Mouse (Mus musculus) midbrain, postnatal 0 days (tissue): Measurements from ENCODE around the gene Cebpg. TPM values are rescaled to one million over a fixed set of nuclear protein-coding genes. Genes with fewer than 3 reads are reported as not detected.
A peak's percentile ranks its signal among the peaks of the same experiment; 100 is the strongest.

Source experiments
- ATAC-seq: fragments of 200-750 bp; cut with Nextera tagmentation; 2 replicates; pipeline ENCODE4 v1.8.0; 2017; ENCODE audit warnings: moderate number of reproducible peaks, mild to moderate bottlenecking, moderate TSS enrichment, moderate library complexity; ENCODE audit not compliant: low FRiP score
- DNase-seq: peaks from one replicate; pipeline ENCODE4 v3.0.0-alpha.2; 2015; ENCODE audit warnings: low spot score
- H3K27ac ChIP-seq: fragments of 300-500 bp; sonication (generic); 2 replicates; pipeline ENCODE4 v1.5.1; 2014; ENCODE audit warnings: low read depth, mild to moderate bottlenecking, low read length, mixed read lengths
- H3K27me3 ChIP-seq: fragments of 300-500 bp; sonication (generic); 2 replicates; pipeline ENCODE4 v1.6.1; 2014; ENCODE audit warnings: low read length, control low read depth, mixed read lengths; ENCODE audit not compliant: insufficient read depth
- H3K36me3 ChIP-seq: fragments of 300-500 bp; sonication (generic); 2 replicates; pipeline ENCODE4 v1.6.1; 2014; ENCODE audit warnings: low read length, control low read depth, mixed read lengths; ENCODE audit not compliant: insufficient read depth
- H3K4me1 ChIP-seq: fragments of 300-500 bp; sonication (generic); 2 replicates; pipeline ENCODE4 v1.6.1; 2014; ENCODE audit warnings: mild to moderate bottlenecking, control low read depth, antibody characterized with exemption, low read length, mixed read lengths; ENCODE audit not compliant: insufficient read depth
- H3K4me2 ChIP-seq: fragments of 300-500 bp; sonication (generic); 2 replicates; pipeline ENCODE4 v1.6.1; 2014; ENCODE audit warnings: low read depth, mild to moderate bottlenecking, low read length, mixed read lengths; ENCODE audit not compliant: poor library complexity, severe bottlenecking
- H3K4me3 ChIP-seq: fragments of 300-500 bp; sonication (generic); 2 replicates; pipeline ENCODE4 v1.5.1; 2014; ENCODE audit warnings: low read depth, mild to moderate bottlenecking, low read length, moderate library complexity
- H3K9ac ChIP-seq: fragments of 300-500 bp; sonication (generic); replicated peaks from 2 replicates; pipeline ENCODE4 v1.6.1; 2014; ENCODE audit warnings: mild to moderate bottlenecking, low read length, moderate library complexity, mixed read lengths; ENCODE audit not compliant: poor library complexity, severe bottlenecking
- H3K9me3 ChIP-seq: fragments of 300-500 bp; sonication (generic); 2 replicates; pipeline ENCODE4 v1.6.1; 2016; ENCODE audit warnings: low read length, control low read depth
- CTCF ChIP-seq: IDR thresholded peaks from 2 replicates; pipeline ENCODE4 v1.5.1; 2016; ENCODE audit warnings: antibody characterized with exemption, mild to moderate bottlenecking
- WGBS: fragments of 180-500 bp; shearing (Covaris S2); extraction: QIAGEN DNeasy Blood & Tissue Kit; methylation state at CpG from one replicate; pipeline ENCODE4 v1.1.7; 2014; 5-methylcytosine and 5-hydroxymethylcytosine counted together
- polyA plus RNA-seq: library from polyadenylated mRNA; unstranded; fragments of >200 nt; fragmentation: Nextera tagmentation; extraction: Ambion mirVana; gene quantifications from 2 replicates; pipeline ENCODE4 v1.2.1, GENCODE M21; 2015
- total RNA-seq: library from RNA; depleted of rRNA; stranded (reverse); fragments of >200 nt; gene quantifications from 2 replicates; pipeline ENCODE4 v1.2.3, GENCODE M21; 2014

Cebpg gene
- total and polyA plus RNA-seq, 2 experiments from 2014 or later, result 12.8 to 13.9 TPM

- no peaks in the 10 kb centered on the region for H3K27me3 ChIP-seq
- no peak overlapping the region for H3K4me2 ChIP-seq
- H3K9ac ChIP-seq, result no peak overlapping the region
- H3K9me3 ChIP-seq, result no peaks in the 10 kb centered on the region
- WGBS, result 92% methylated on average over 9 of the region's 9 CpGs
- DNase-seq, result no peak
- H3K27ac ChIP-seq, result no peak overlapping the region
- peaks cover 19% of the 10 kb centered on the region; the same call in 1 of the 2 replicates for H3K36me3 ChIP-seq
- H3K4me3 ChIP-seq, result no peak overlapping the region
- ATAC-seq, result no peak
- no peak for TF ChIP-seq CTCF
- H3K4me1 ChIP-seq, result peaks cover 3% of the 10 kb centered on the region
Measured at GRCm38 (mm10) chr7:35040176-35040972, 16.0 kb downstream of the Cebpg start.

- Histone ChIP-seq H3K4me2 (no peak overlapping the region), H3K27ac (no peak overlapping the region), H3K36me3 (peaks cover 16% of the 10 kb centered on the region; the same call in 1 of the 2 replicates), H3K9ac (no peak overlapping the region), H3K27me3 (no peaks in the 10 kb centered on the region), H3K4me3 (no peak overlapping the region), H3K4me1 (peaks cover 3% of the 10 kb centered on the region), H3K9me3 (no peaks in the 10 kb centered on the region)
- 98% methylated on average over 6 of the region's 6 CpGs for WGBS
- DNase-seq (no peak), ATAC-seq (no peak)
- no peak for TF ChIP-seq CTCF
Measured at GRCm38 (mm10) chr7:35037408-35037807, 19.0 kb downstream of the Cebpg start.

- no peak overlapping the region for H3K9ac ChIP-seq
- 55% methylated on average over 5 of the region's 5 CpGs for WGBS
- no peak overlapping the region for H3K27ac ChIP-seq
- H3K27me3 ChIP-seq, result no peaks in the 10 kb centered on the region
- DNase-seq, result peak; percentile 92
- H3K4me3 ChIP-seq, result no peak overlapping the region
- no peaks in the 10 kb centered on the region for H3K9me3 ChIP-seq
- H3K36me3 ChIP-seq, result peaks cover 16% of the 10 kb centered on the region; the same call in 1 of the 2 replicates
- no peak for TF ChIP-seq CTCF
- peaks cover 3% of the 10 kb centered on the region for H3K4me1 ChIP-seq
- no peak overlapping the region for H3K4me2 ChIP-seq
- peak; percentile 73 for ATAC-seq
Measured at GRCm38 (mm10) chr7:35036266-35036731, 20.1 kb downstream of the Cebpg start.

DNA sequence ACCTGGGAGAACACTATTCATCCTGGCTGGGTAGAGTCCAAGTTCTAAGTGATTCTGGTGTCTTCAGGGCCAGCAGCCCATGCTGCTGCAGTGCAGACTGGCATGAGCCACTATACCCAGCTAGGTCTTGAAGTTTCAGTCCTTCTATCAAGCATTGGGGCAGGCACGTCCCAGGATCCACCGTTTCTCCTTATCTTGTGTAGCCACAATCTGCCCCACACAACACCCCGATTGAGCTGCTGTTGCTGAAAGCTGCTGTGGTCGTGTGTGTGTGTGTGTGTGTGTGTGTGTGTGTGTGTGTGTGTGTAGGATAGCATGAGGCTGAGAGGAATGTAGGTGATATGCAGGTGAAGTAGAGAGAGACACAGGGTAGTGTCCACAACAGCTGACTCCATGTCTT lies 20.8 kb downstream of the Cebpg start:
- H3K27ac ChIP-seq, result no peak overlapping the region

GRCm38 (mm10) chr7:35035141-35035553 lies 21.2 kb downstream of the Cebpg start:
- no peak overlapping the region for H3K4me2 ChIP-seq
- ATAC-seq (no peak), DNase-seq (peak; percentile 65)
- H3K9me3 ChIP-seq, result no peaks in the 10 kb centered on the region
- H3K9ac ChIP-seq, result 0 out of 2 replicates have a peak overlapping the region, but pooled peaks have one; percentile 8
- H3K27me3 ChIP-seq, result no peaks in the 10 kb centered on the region
- WGBS, result 44% methylated on average over 6 of the region's 6 CpGs
- H3K36me3 ChIP-seq, result peaks cover 11% of the 10 kb centered on the region; the same call in 1 of the 2 replicates
- H3K4me1 ChIP-seq, result peaks cover 3% of the 10 kb centered on the region
- TF ChIP-seq CTCF, result no peak; the same call in 1 of the 2 replicates
- H3K27ac ChIP-seq, result no peak overlapping the region
- no peak overlapping the region for H3K4me3 ChIP-seq

More for the DNA sequence above, 20.8 kb downstream of the Cebpg start:
- Histone ChIP-seq H3K9ac (no peak overlapping the region), H3K4me1 (peaks cover 3% of the 10 kb centered on the region), H3K27me3 (no peaks in the 10 kb centered on the region), H3K9me3 (no peaks in the 10 kb centered on the region), H3K4me2 (no peak overlapping the region), H3K4me3 (no peak overlapping the region), H3K36me3 (peaks cover 15% of the 10 kb centered on the region; the same call in 1 of the 2 replicates)
- ATAC-seq (no peak), DNase-seq (no peak)
- WGBS, result 83% methylated on average over 4 of the region's 4 CpGs
- no peak for TF ChIP-seq CTCF

GRCm38 (mm10) chr7:35030567-35030966 lies 25.8 kb downstream of the Cebpg start:
- H3K4me2 ChIP-seq, result no peak overlapping the region
- H3K4me1 ChIP-seq, result no peaks in the 10 kb centered on the region
- H3K36me3 ChIP-seq, result 0 out of 2 replicates have a peak, but pooled peaks cover 10% of the 10 kb centered on the region
- no peak overlapping the region for H3K27ac ChIP-seq
- TF ChIP-seq CTCF, result no peak
- H3K9me3 ChIP-seq, result no peaks in the 10 kb centered on the region
- DNase-seq, result no peak
- H3K27me3 ChIP-seq, result no peaks in the 10 kb centered on the region
- WGBS, result 87% methylated on average over 6 of the region's 6 CpGs
- H3K9ac ChIP-seq, result no peak overlapping the region
- H3K4me3 ChIP-seq, result no peak overlapping the region
- ATAC-seq, result no peak
